Mouse (Mus musculus) embryonic facial prominence, embryonic 11.5 days (tissue): Measurements from ENCODE around the gene Ccr4. TPM values are rescaled to one million over a fixed set of nuclear protein-coding genes. Genes with fewer than 3 reads are reported as not detected.

Experiments
- ATAC-seq: fragments of 200-750 bp; cut with Nextera tagmentation; replicated peaks from 2 replicates; pipeline ENCODE4 v1.8.0; 2017; ENCODE audit warnings: low read depth; ENCODE audit not compliant: insufficient number of reproducible peaks, low FRiP score, low TSS enrichment
- DNase-seq: peaks from one replicate; pipeline ENCODE4 v3.0.0-alpha.2; 2015; ENCODE audit warnings: low spot score
- H3K27ac ChIP-seq: fragments of 300-500 bp; sonication (generic); replicated peaks from 2 replicates; pipeline ENCODE4 v1.5.1; 2014; ENCODE audit warnings: mild to moderate bottlenecking, low read depth, low read length, control low read depth
- H3K27me3 ChIP-seq: fragments of 300-500 bp; sonication (generic); 2 replicates; pipeline ENCODE4 v1.6.1; 2014; ENCODE audit warnings: mild to moderate bottlenecking, low read length, moderate library complexity, mixed read lengths; ENCODE audit not compliant: control insufficient read depth, insufficient read depth
- H3K36me3 ChIP-seq: fragments of 300-500 bp; sonication (generic); replicated peaks from 2 replicates; pipeline ENCODE4 v1.6.1; 2014; ENCODE audit warnings: low read depth, mild to moderate bottlenecking, low read length, moderate library complexity, mixed read lengths; ENCODE audit not compliant: control insufficient read depth, insufficient read depth
- H3K4me1 ChIP-seq: fragments of 300-500 bp; sonication (generic); 2 replicates; pipeline ENCODE4 v1.6.1; 2014; ENCODE audit warnings: low read length, mixed read lengths; ENCODE audit not compliant: control insufficient read depth, insufficient read depth
- H3K4me2 ChIP-seq: fragments of 300-500 bp; sonication (generic); 2 replicates; pipeline ENCODE4 v1.6.1; 2014; ENCODE audit warnings: low read depth, mild to moderate bottlenecking, control low read depth, low read length, moderate library complexity
- H3K4me3 ChIP-seq: fragments of 300-500 bp; sonication (generic); 2 replicates; pipeline ENCODE4 v1.5.1; 2014; ENCODE audit warnings: low read depth, low read length, control low read depth
- H3K9ac ChIP-seq: fragments of 300-500 bp; sonication (generic); replicated peaks from 2 replicates; pipeline ENCODE4 v1.6.1; 2014; ENCODE audit warnings: mild to moderate bottlenecking, control low read depth, low read length
- H3K9me3 ChIP-seq: fragments of 300-500 bp; sonication (generic); replicated peaks from 2 replicates; pipeline ENCODE4 v1.6.1; 2016; ENCODE audit warnings: mild to moderate bottlenecking, low read length, inconsistent platforms, mixed read lengths; ENCODE audit not compliant: control insufficient read depth
- WGBS: fragments of 180-500 bp; shearing (Covaris S2); extraction: QIAGEN DNeasy Blood & Tissue Kit; methylation state at CpG from one replicate; pipeline ENCODE4 v1.1.7; 2014; 5-methylcytosine and 5-hydroxymethylcytosine counted together
- polyA plus RNA-seq: library from polyadenylated mRNA; unstranded; fragments of >200 nt; fragmentation: Nextera tagmentation; extraction: Ambion mirVana; gene quantifications from 2 replicates; pipeline ENCODE4 v1.2.1, GENCODE M21; 2014

Ccr4 gene
- not detected in 2 replicates for polyA plus RNA-seq

DNA sequence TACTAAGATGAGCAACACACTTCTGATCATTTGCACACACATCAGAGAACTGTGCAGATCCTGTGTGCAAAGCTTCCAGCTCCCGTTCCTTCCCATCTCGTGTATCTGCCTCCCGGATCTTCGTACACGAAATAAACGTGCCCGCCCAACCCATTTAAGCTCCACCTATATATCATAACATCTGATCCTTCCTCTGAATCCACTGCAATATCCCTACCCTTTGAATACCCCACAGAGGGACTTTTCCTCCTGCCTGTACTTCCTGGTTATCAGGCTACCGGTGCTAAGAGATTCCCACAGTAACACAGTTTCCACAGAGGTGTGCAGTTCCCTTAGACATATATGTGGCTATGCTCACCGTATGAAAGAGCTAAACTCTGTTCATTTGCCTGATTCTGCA lies at the start of gene Ccr4:
Gene Ccr4 (minus strand): TSS at position 101 of the 400 bp plus-strand sequence.
- H3K4me3 ChIP-seq: no peak within 1 kb of the TSS
- DNase-seq (no peak), ATAC-seq (no peak)
- WGBS: 90% methylated on average over 9 of the region's 9 CpGs
- no peaks in the 10 kb centered on the region for H3K4me1 ChIP-seq
- no peak within 1 kb of the TSS for H3K27ac ChIP-seq
- no peak within 1 kb of the TSS for H3K9ac ChIP-seq
- no peaks in the 10 kb centered on the region for H3K9me3 ChIP-seq
- no peak within 1 kb of the TSS for H3K4me2 ChIP-seq
- H3K27me3 ChIP-seq: no peaks in the 10 kb centered on the region
- no peaks in the 10 kb centered on the region for H3K36me3 ChIP-seq

GRCm38 (mm10) chr9:114553828-114554227 lies 49.1 kb upstream of the Ccr4 start:
- no peak overlapping the region for H3K4me2 ChIP-seq
- peaks cover 5% of the 10 kb centered on the region; the same call in 1 of the 2 replicates for H3K4me1 ChIP-seq
- no peaks in the 10 kb centered on the region for H3K9me3 ChIP-seq
- no peaks in the 10 kb centered on the region for H3K36me3 ChIP-seq
- DNase-seq: no peak
- H3K27me3 ChIP-seq: no peaks in the 10 kb centered on the region
- no peak overlapping the region for H3K9ac ChIP-seq
- no peak overlapping the region for H3K4me3 ChIP-seq
- no peak for ATAC-seq
- no peak overlapping the region for H3K27ac ChIP-seq

GRCm38 (mm10) chr9:114550033-114550432 lies 45.3 kb upstream of the Ccr4 start:
- H3K9me3 ChIP-seq: no peaks in the 10 kb centered on the region
- peaks cover 9% of the 10 kb centered on the region; the same call in 1 of the 2 replicates for H3K4me1 ChIP-seq
- no peaks in the 10 kb centered on the region for H3K27me3 ChIP-seq
- no peaks in the 10 kb centered on the region for H3K36me3 ChIP-seq
- no peak overlapping the region for H3K9ac ChIP-seq
- 21% methylated on average over 6 of the region's 6 CpGs for WGBS
- no peak overlapping the region; the same call in 1 of the 2 replicates for H3K27ac ChIP-seq
- ATAC-seq (no peak), DNase-seq (no peak)
- H3K4me3 ChIP-seq: no peak overlapping the region
- no peak overlapping the region for H3K4me2 ChIP-seq

- no peak for ATAC-seq
- no peak overlapping the region for H3K27ac ChIP-seq
- no peak overlapping the region for H3K4me2 ChIP-seq
- H3K9me3 ChIP-seq: no peaks in the 10 kb centered on the region
- H3K27me3 ChIP-seq: no peaks in the 10 kb centered on the region
- no peaks in the 10 kb centered on the region for H3K36me3 ChIP-seq
- 20% methylated on average over 5 of the region's 5 CpGs for WGBS
- no peak for DNase-seq
- H3K9ac ChIP-seq: no peak overlapping the region
- H3K4me3 ChIP-seq: no peak overlapping the region
- peaks cover 9% of the 10 kb centered on the region; the same call in 1 of the 2 replicates for H3K4me1 ChIP-seq
Observed at GRCm38 (mm10) chr9:114549117-114549516, 44.4 kb upstream of the Ccr4 start.

GRCm38 (mm10) chr9:114548496-114548895 lies 43.8 kb upstream of the Ccr4 start:
- no peak for DNase-seq
- H3K36me3 ChIP-seq: no peaks in the 10 kb centered on the region
- no peak overlapping the region; the same call in 1 of the 2 replicates for H3K27ac ChIP-seq
- no peak overlapping the region for H3K9ac ChIP-seq
- no peak overlapping the region for H3K4me2 ChIP-seq
- H3K27me3 ChIP-seq: no peaks in the 10 kb centered on the region
- H3K4me3 ChIP-seq: no peak overlapping the region
- 13% methylated on average over 4 of the region's 4 CpGs for WGBS
- no peak for ATAC-seq
- peaks cover 9% of the 10 kb centered on the region; the same call in 1 of the 2 replicates for H3K4me1 ChIP-seq
- H3K9me3 ChIP-seq: no peaks in the 10 kb centered on the region

DNA sequence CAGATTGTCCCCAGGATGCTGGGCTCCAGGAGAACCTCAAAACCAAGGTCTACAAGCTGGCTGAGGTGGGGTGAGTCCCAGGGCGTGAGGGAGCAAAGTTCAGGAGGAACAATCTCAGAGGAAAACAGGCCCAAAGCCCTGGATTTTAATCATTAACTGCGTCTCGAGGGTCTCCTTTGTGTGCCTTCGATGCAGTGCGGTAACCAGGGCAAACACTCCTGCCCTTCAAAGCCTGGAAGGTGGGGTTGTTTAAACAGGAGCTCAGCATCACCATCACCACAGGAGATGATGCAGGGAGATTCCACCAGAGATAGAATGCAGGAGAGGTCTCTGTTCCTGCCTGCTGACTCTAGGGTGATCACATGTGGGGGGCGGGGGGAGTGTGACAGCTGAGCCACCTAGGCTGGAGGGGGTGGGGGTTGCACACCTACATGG lies 42.9 kb upstream of the Ccr4 start:
- no peak overlapping the region for H3K9ac ChIP-seq
- H3K27ac ChIP-seq: no peak overlapping the region

DNA sequence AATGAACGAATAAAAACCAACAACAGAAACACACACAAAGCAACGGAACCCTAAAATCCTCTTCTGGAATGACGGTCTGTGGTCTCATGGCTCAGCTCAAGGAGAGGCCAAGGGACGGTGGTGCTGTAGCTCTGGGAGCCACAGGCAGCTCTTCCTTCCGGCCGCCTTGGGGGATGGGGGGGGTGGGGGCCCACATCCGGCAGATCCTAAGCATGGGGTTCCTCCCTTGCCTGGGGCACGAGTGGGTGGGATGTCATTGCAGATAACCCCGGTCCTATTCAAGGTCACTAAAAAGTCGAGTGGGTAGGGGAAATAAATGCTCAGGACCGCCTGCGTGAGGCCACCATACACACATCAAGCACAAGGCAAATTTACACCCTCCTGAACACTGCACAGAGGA lies 42.0 kb upstream of the Ccr4 start:
- Histone ChIP-seq H3K36me3 (no peaks in the 10 kb centered on the region), H3K27me3 (no peaks in the 10 kb centered on the region), H3K9me3 (no peaks in the 10 kb centered on the region), H3K4me2 (no peak overlapping the region), H3K4me3 (no peak overlapping the region), H3K4me1 (peaks cover 9% of the 10 kb centered on the region; the same call in 1 of the 2 replicates), H3K27ac (no peak overlapping the region), H3K9ac (no peak overlapping the region)
- DNase-seq: no peak
- 53% methylated on average over 12 of the region's 12 CpGs for WGBS
- no peak for ATAC-seq

More for the DNA sequence above, 42.9 kb upstream of the Ccr4 start:
- no peak for DNase-seq
- WGBS: 22% methylated on average over 6 of the region's 6 CpGs
- Histone ChIP-seq H3K9me3 (no peaks in the 10 kb centered on the region), H3K27me3 (no peaks in the 10 kb centered on the region), H3K4me2 (no peak overlapping the region), H3K4me1 (peaks cover 9% of the 10 kb centered on the region; the same call in 1 of the 2 replicates), H3K36me3 (no peaks in the 10 kb centered on the region), H3K4me3 (no peak overlapping the region)
- ATAC-seq: no peak

DNA sequence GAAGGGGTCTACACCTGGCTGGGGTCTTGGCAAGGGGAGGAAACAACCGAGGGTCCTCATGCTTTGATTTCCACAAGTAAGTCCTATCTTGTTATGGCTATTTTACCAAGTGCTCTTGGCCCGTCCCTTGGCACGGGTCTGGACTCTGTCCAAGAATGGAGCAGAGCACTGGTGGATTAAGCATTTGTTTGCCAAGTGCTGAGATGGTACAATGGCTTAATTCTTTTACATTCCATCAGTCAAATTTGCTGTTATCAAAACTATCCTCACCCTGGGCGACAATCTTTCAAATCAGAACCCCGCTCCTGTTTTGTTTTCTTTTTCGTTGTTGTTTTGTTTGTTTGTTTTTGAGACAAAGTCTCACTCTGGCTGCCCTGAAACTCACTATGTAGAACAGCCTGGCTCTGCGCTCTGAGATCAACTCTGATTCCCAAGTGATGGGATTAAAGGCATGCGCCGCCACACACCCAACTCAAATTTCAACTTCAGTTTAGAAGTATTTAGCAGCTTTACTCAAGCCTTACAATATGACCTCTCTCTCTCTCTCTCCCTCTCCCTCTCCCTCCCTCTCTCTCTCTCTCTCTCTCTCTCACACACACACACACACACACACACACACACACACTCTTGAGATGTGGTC lies 40.2 kb upstream of the Ccr4 start:
- no peaks in the 10 kb centered on the region for H3K27me3 ChIP-seq
- no peaks in the 10 kb centered on the region for H3K36me3 ChIP-seq
- no peak overlapping the region for H3K27ac ChIP-seq
- H3K9ac ChIP-seq: no peak overlapping the region
- H3K4me3 ChIP-seq: no peak overlapping the region
- no peak overlapping the region for H3K4me2 ChIP-seq
- H3K4me1 ChIP-seq: peaks cover 7% of the 10 kb centered on the region; the same call in 1 of the 2 replicates
- DNase-seq: peak; percentile 61
- no peak for ATAC-seq
- no peaks in the 10 kb centered on the region for H3K9me3 ChIP-seq
- WGBS: 36% methylated on average over 9 of the region's 9 CpGs
